Mouse (Mus musculus) lung, postnatal 10 days (tissue): ENCODE measurements around the gene Chrnb2.
A peak's percentile ranks its signal among the peaks of the same experiment; 100 is the strongest.

ENCODE experiments used
- DNase-seq: peaks from one replicate; pipeline ENCODE4 v3.0.0; 2021

The Chrnb2 gene

DNA sequence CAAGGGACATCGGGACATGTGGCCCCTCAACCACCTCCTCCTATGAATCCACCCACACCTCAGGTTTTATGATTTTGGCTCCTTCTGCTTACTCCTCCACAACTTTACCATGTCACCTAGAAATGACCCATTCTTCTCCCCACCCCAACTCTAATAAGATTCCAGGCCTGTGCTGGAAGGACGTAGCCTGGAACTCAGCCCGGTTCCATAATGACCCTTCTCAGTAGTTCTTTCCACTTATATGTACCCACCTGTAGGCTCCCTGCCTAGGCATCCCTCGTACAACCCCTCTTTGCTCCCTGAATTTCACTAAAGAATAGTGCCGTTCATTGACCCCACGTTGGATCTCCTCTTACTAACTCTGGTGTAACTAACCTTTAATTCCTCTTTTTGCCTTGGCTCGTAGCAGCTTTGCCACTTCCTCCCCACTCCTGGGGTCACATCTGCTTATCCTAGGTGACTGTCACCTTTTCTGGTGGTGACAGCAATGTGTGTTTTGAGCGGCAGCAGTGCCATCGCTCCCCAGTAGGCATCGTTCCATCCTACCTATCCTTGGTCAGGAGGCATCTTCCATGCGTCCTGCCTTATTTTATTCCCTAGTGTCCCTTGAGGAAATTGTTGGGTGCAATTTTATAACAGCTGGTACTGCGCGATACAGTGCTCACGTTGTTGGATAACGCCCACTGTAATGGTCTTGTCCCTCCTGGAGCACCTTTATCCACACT is 10.0 kb upstream of the Chrnb2 start:
- DNase-seq: no peak

DNA sequence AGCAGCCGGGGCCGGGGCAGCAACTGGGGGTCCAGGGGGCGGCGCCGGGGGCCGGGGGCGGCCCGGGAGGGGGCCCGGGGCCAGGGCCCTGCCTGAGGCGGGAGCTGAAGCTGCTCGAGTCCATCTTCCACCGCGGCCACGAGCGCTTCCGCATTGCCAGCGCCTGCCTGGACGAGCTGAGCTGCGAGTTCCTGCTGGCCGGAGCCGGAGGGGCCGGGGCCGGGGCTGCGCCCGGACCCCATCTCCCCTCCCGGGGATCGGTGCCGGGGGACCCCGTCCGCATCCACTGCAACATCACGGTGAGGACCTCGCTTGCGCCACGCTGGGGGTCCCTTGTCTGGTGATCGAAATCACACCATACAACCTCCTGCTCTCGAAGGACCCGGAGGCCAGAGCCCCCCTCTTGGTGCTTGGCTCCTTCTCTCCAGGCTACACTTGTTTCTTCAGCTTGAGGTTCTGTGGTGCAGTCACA is 9.3 kb upstream of the Chrnb2 start:
- DNase-seq: peak; percentile 51

DNA sequence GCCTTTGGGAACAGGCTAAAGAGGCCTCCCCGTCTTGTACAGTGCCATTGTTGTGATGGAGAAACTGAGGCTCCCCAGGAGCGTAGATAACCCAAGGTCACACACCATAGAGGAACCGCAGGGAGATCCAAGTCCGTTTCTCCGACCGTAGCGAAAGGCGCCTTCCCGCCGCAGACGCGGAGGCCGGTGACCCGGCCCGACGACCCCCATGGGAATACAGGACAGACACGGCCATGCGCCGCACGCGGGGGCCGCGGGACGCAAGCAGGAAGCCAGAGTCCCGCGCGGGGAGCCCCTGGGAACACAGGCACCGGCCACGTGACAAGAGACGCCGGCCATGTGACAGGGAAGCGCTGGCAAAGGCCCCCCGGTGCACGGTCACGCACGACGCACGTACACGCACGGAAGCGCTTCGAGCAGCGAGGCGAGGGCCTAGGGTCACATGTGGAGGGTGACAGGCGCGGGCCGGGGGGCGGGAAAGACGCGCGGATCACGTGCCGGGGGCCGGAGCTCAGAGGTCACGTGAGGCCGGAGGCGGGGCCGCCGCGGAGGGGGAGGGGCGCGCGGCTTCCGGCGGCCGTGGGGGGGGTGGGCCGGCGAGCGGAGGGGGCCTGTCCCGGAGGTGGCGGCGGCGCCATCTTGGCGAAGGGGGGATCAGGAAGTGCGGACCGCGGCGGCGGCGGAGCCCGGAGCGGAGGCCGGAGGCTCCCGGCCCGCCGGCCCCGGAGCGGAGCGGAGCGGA is 8.7 kb upstream of the Chrnb2 start, which contains the start of gene Ube2q1:
Ube2q1 (plus strand) TSS at position 649 of the 742 bp plus-strand sequence.
- DNase-seq: peak; percentile 97

DNA sequence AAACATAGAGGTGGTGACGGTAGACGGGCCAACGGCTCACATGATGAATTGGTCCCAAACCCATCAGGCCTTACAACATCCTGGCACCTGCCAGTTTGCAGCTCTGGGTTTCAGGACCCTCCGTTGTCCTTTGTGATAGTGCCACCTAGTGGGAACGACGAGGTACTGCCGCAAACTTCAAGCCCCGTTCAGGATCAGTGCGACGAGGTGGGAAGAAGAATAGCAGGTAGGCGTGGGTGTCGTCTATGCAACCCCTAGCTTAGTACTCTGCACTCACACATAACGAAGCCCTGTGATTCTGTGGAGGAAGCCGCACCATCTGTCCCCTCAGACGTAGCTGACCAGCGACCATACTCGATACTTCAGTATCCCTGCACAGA is 8.1 kb upstream of the Chrnb2 start:
- peak; percentile 89 for DNase-seq

DNA sequence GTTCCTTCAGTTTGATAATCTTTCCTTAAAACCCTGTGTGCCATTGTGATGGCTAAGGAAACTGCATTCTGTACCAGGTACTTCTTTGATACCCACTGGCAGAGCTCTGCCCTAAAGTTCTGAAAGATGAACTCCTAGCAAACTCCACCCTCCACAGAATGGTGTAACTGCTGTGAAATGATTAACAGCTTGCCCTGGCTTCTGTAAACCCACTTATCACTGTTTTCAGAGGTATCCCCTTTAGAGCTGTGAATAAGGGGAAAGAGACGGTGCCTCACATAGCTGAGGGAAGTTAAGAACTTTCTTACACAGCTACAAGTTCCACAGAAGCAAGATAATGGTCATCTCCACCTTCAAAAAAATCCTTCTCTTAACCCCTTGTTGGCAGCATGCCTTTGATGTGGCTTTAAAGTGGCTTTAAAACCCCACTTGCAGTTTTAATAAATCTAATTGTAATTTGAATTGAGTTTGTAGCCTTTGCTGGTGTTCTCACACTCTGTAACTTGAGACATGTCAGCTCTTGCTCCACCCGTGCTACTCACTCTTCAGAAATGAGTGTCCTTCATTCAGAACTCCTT is 6.1 kb upstream of the Chrnb2 start:
- DNase-seq: no peak

DNA sequence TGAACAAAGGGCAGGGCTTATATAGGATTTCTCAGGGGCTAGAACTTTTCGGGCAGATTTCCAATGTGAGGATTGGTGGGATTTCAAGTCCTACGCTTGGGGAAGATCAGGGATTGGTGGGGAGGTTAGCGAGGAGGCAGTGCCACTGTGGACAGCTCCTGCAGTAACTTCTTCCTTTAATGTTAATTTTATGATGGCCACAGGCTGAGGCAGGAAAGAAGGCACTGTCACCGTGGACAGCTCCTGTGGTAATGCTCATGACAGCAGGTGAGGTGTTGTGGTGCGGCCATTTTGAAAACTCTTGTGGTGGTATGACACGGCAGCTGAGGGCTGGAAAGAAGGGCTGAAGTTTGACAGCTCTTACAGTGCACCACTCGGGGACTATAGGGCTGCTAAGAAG is 5.2 kb upstream of the Chrnb2 start:
- DNase-seq: no peak

DNA sequence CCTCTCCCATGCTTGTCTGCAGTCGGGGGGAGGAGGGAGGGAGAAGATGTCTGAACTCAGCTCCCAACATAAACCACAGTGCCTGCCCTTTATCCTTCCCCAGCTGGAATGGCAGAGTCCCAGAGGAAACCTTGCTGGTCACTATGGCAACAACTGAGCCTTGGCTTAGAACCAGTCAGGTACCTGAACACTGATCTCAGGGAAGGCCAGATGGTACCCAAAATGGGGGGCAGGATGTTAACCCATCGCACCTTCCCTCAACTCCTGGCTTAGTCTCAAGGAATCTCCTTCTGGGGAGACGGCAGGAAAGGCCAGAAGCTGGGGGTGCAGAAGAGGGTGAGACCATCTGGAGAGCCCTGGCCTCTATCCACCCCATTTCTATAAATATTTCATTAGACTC is 4.6 kb downstream of the Chrnb2 start:
- no peak for DNase-seq

DNA sequence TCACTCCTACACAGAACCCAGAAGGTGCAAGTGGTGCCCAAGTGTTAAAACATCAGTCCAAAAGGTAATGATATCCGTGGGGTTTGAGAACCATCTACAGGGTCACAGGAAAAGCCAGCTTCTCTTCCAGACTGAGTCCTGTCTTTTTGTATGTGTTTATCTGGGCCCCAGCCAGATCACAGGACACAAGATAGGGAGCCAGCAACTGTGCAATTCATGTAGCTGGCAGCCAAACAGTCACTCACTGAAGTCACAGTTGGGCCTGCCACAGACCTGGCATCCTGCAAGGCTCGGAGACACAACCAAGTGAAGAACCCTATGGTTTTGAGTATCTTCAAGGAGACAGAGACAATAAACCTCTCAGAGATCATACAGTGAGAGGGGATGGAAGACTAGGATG is 6.6 kb downstream of the Chrnb2 start:
- no peak for DNase-seq

DNA sequence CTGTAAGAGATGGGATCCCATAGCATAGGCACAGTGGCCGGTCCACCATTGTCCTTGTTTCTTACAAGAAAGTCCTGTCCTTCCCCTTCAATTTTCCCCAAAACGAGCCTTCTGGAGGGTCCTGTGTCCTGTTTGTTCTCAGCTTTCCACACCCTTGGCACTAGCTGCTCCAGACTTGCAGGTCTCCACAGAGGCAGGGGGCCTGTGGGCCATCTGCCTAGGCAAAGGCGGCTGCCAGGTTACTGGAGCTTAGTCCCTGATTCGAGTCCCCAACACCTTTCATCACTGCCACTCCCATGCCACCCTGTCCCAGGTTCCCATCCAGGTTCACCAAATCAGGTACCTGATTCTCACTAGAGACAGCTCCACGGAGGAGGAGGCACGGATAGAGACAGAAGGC is 9.1 kb downstream of the Chrnb2 start:
- DNase-seq: no peak

DNA sequence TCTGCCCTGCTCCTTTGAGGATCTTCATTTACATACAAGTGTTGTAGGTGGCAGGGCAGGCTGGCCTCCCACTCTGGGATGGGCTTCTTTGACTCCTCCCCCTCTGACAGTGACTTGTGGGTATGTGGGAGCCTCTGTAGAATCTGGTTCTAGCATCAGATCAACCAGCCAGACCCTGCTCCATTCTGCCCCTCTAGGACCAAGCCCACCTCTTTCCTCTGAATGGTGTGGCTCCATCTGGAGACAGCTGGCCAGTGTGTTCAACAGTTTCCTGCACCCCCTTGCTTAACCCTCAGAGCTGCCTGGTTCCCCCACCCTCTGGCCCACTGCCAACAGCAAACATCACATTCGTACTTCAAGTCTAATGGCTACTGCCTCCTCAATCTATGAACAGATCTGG is 12.1 kb downstream of the Chrnb2 start:
- peak; percentile 34 for DNase-seq

DNA sequence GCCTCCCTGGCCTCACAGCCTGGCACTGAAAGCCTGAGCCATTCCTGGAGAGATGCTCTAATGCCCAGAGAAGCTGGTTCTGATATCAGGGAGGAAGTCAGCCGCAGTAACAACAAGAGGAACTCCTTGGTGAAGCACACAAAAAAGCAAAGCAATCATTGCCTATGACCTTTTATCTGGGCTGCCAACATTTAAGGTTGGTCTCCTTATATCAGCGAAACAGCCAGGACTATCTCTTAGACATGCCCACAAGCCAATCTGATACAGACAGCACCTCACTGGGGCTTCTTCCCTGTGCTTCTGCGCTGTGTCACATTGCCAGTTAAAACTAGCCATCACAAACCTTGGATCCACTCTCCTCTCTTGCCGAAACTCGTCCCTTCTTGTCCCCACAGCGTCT is 25.9 kb downstream of the Chrnb2 start:
- no peak for DNase-seq

DNA sequence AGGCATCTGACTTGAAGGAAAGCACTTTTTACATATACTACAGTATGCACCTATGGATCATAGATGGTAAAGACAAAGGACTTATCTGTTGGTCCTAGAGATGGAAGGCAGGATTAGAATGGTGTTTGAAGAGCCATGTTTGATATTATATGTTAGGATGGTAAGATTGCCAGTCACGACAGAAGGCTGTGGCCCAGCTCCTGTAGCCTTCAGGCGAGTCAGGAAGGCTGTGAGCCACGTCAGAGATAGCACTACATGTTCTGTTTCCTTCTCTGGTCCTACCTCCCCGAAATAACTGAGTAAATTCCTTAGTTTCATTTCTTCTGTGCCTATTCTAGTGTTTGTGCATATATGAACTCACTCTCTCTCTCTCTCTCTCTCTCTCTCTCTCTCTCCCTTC is 32.3 kb downstream of the Chrnb2 start:
- DNase-seq: no peak

DNA sequence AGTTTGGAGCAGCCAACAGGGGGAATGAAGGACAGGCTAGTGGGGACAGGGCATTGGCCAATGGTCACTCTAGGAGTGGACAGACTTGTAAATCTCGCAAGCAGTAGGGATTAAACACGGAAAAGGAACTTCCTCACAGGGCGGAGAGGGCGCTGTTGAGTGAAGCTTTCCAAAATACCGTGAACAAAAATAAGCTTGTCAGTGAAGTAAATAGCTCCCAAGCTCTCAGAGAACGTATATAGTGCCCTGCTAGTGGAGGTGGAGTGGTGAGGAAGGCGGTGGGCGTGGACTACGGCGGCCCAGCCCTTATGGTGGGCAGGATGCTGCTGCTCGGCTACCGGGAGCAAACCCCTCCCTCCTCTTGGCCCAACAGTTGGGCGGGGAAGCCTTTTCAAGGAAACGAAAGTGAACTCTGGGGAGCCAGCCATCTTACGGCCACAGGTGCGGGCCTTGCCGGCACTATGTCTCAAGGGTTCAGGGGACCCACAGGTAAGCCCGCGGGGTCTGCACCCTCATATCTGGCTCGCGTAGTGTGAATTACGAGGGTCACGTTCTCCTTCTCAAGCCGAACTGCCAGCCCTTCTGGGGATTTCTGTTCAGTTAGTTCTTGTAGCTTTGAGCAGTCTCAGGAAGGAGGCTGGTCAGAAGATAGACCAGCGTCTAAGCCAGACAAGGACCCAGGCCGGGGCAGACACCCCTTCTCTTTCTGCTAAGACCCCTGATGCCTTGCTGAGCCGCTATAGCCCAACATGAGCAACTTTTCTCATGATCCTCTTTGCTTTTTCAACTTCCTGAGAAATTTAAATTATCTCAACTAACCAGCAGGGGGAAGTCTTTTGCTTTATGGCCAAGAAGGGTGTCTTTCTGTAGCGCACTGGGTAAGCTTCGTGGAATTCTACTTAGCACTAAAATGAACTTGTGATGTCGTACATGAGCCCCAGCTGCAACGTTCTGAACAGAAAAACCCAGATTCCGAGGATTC is 33.8 kb downstream of the Chrnb2 start:
- DNase-seq: peak; percentile 95

DNA sequence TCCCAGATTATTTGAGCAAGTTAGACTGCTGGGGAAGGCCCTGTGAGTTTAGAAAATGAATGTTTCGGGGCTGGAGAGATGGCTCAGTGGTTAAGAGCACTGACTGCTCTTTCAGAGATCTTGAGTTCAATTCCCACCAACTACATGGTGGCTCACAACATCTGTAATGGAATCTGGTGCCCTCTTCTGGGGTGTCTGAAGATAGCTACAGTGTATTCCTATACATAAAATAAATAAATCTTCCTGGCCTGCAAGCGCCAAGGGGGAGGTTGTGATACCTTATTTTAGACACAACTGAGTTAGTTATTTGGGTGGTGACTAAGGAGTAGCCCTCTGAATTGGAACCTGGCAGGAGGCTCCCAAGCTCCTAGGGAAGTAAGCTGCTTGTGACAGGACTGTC is 35.6 kb downstream of the Chrnb2 start:
- no peak for DNase-seq

DNA sequence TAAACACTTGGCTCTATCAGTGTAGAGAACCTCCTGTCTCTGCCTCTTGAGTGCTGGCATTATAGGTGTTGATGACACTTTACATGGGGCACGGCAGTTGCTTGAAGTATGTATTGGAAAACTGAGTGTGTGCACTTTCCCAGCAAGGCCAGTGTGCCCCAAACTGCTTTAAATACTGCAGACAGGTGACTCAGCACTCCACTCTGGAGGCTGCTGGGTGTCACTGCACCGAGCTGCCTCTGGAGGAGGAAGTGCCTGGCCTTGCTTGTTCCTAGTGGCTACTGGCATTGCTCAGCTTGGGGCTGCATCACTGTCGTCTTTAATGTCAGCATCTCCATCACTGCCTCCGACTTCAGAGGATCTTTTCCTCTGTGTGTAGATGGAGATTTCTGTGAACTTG is 37.4 kb downstream of the Chrnb2 start:
- DNase-seq: peak; percentile 63

DNA sequence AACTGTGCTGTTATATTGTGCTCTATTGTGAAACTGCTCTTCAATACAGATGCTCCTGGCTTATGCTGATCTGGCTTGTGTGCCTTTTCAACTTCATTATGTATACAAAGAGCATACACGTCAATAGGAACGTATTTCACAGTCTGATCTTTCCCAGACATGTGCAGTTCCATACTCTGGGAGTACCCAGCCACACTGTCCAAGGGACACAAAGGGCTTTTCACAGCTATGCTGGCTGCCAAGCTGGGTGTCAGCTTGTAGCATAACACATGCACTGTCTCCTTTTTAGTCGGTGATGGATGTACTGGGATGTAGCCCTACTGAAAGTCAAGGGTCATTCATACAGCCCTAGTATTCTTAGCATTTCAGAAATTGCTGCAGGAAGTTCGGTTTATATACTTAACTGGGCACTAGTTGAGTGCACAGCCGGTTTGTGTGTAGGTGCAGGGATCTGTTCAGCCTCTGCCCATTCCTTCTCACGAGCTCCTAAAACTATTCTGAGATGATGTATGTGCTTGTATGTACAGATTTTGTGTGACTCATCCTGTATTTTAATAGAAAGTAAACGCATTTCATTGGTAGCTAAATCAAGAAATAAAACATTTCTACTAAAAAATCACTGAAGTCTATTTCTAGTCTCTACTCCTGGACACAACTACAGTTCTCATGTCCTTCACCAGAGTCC is 40.9 kb downstream of the Chrnb2 start:
- no peak for DNase-seq

DNA sequence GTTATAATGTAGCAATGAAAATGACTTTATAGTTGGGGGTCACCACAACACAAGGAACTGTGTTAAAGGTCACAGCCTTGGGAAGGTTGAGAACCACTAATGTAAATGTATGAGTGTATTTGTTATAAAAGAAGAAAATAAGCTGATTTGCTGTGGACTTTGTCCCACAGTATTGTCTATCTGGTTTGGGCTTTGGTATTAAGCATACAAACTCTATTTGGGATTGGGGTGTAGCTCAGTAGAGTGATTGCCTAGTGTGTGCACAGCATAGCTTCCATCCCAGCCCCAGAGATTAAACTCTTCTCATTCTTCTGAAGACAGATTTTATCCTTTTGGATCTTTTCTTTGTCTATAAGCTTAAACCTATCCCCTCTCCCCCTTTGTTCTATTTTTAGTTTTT is 42.4 kb downstream of the Chrnb2 start:
- DNase-seq: no peak

DNA sequence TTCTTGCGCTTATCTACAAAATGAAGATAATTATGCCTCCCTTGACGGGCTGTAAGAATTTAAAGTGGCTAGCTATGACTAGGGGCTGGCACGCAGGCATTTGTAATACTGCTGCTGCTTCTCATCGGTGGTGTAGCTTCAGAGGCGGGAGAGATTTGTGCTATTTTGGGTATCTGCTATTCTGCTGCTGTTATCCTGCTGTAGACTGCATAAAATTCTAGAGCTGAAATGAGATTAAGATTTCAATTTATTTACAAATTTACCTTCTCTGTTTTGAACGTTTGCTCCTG is 48.5 kb downstream of the Chrnb2 start:
- no peak for DNase-seq

DNA sequence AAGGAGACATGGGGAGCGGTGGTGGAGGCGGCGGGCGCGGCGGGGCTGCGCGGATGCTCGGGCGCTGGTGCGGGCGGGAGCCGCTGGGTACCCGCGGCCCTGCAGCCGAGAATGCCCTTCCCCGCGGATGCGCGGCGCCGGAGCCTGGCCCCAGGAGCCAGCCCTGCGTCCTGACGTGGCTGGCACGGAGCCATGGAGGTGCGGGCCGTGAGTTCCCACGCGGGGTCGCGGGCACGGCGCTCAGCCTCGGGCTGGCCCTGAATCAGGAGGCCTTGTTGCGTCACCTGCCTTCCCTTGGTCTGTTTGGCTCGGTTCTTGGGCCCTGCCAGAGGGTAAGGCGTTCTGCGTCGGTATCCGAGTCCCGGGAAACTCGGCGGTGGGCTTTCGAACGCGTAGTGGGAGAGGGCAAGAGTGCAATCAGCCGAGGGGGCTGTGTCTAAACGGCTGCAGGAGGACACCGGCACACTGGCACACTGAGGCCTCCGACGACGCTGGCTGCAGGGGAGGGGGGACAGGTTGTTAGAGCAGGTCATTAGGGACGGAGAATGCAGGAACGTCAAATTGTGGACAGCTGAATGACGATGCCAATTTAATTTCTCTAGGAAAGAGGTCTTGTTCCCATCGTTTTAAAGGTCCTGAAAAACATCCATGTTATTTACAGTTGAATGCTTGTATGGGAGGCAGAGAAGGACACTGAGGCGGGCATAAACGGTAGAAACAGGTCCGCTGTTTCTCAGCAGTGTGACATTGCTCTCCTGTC is 49.0 kb downstream of the Chrnb2 start:
- DNase-seq: peak; percentile 31

DNA sequence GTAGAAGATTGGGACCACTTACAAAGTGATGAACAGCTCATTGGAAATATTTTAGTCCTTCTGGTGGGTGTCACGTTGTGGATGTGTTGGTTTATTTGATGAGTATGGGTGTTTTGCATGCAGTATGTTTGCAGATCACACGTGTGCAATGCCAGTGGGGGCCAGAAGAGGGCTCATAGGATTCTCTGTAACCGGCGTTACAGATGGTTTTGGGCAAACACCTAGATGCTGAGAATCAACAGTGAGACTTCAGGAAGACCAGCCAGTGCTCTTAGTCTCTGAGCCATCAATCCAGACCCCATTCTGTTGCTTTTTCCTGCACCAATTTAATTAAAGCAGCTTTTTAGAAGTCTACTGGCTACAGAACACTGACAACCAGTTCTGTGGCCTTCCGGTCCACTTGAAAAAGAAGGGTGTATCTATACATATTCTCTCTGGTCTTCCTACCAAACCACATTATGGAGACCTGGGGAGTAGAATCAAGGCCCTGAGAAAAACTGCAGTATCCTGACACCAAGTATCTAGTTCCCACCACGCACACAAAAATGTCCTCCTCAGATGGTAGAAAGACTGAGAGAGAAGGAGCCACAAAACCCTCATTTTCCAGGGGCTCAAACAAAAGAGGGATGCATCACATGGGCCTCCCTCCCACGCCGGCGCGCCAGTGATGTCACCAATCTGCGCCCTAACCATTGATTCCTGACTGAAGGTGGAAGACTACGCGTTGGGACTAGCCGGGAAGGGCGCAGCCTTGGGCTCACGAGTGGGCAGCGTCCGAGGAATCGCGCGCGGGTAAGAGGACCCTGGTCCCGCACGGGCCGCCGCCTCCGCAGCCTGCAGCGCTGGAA is 49.8 kb downstream of the Chrnb2 start, which contains the start of gene Adar:
Adar (plus strand) TSS at position 664 of the 848 bp plus-strand sequence.
- peak; percentile 86 for DNase-seq

DNA sequence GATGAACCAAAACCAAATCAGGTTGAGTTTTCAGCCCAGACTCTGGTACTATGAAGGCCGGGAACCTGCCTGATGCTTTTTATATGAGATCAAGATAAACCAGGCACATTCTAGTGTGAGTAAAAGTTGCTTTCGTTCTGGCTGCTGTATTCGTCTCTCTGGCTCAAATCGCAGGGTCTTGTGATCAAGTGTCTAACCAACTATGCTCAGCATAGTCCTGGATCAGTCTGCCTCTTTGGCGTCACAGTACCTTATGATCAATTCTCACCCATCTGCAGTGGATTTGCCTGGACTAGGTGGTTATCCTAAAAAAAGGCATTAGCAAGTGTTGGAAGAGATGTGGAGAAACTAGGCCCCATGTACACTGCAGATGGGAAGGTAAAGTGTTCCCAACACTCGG is 60.4 kb downstream of the Chrnb2 start:
- DNase-seq: no peak
